Mouse (Mus musculus) small intestine, adult 2 months (tissue): ENCODE results near the gene Smyd3.

ENCODE experiments used
- CTCF ChIP-seq: fragments of 200-500 bp; IDR thresholded peaks from 2 replicates; pipeline ENCODE4 v1.5.1; 2012; ENCODE audit warnings: low read depth, mild to moderate bottlenecking, control low read depth, inconsistent platforms, low read length, moderate library complexity, mixed read lengths; ENCODE audit not compliant: insufficient replicate concordance, insufficient read length; ENCODE audit errors: extremely low read depth
- POLR2A ChIP-seq: fragments of 200-500 bp; IDR thresholded peaks from 2 replicates; pipeline ENCODE4 v1.6.1; 2012; ENCODE audit warnings: low read depth, mild to moderate bottlenecking, control low read depth, inconsistent platforms, low read length, moderate library complexity

- no peak for TF ChIP-seq CTCF
- no peak for TF ChIP-seq POLR2A
These were observed 319.2 kb downstream of the Smyd3 start for GRCm38 (mm10) chr1:179198517-179199200.
